Mouse (Mus musculus): ENCODE measurements at regions not wholly inside any gene's neighbourhood (a gene's known extent, or its start where the extent isn't known, plus 50 kb on each side); places are given as distances from the start of the nearest gene placed in this dataset.

- Histone ChIP-seq H3K4me3 (ENCODE audit: inconsistent target) (no peak overlapping the region), H3K36me3 (ENCODE audit: inconsistent target) (peaks cover 25% of the 10 kb centered on the region), H3K27ac (no peak overlapping the region), H3K79me2 (ENCODE audit: inconsistent target) (no peaks in the 10 kb centered on the region)
- 100% methylated on average over 3 of the region's 3 CpGs for WGBS (ENCODE audit: missing documents)
Observed at GRCm38 (mm10) chr11:43370025-43370424, 56.0 kb downstream of the Pttg1 start.

- H3K36me3 ChIP-seq (ENCODE audit: inconsistent target) = peaks cover 8% of the 10 kb centered on the region
- no peak overlapping the region for H3K4me3 ChIP-seq (ENCODE audit: inconsistent target)
- 21% methylated on average over 1 of the region's 1 CpGs for WGBS (ENCODE audit: missing documents)
- no peak overlapping the region for H3K27ac ChIP-seq
- no peaks in the 10 kb centered on the region for H3K79me2 ChIP-seq (ENCODE audit: inconsistent target)
Observed at GRCm38 (mm10) chr11:43368346-43368745, 57.7 kb downstream of the Pttg1 start.

- H3K36me3 ChIP-seq (ENCODE audit: inconsistent target) = no peaks in the 10 kb centered on the region
- 34% methylated on average over 13 of the region's 13 CpGs for WGBS (ENCODE audit: missing documents)
- H3K79me2 ChIP-seq (ENCODE audit: inconsistent target) = no peaks in the 10 kb centered on the region
- no peak overlapping the region for H3K27ac ChIP-seq
- no peak overlapping the region for H3K4me3 ChIP-seq (ENCODE audit: inconsistent target)
Observed at GRCm38 (mm10) chr11:43361858-43362257, 64.2 kb downstream of the Pttg1 start.

GRCm38 (mm10) chr11:43358390-43359291, 67.4 kb downstream of the Pttg1 start:
- H3K4me3 ChIP-seq (ENCODE audit: inconsistent target) = no peak overlapping the region

GRCm38 (mm10) chr11:43353602-43354001, 72.4 kb downstream of the Pttg1 start:
- Histone ChIP-seq H3K79me2 (ENCODE audit: inconsistent target) (no peaks in the 10 kb centered on the region), H3K4me3 (ENCODE audit: inconsistent target) (no peak overlapping the region), H3K27ac (peak overlapping the region; percentile 14; the same call in 1 of the 2 replicates), H3K36me3 (ENCODE audit: inconsistent target) (no peaks in the 10 kb centered on the region)
- 45% methylated on average over 4 of the region's 4 CpGs for WGBS (ENCODE audit: missing documents)

More at GRCm38 (mm10) chr11:43358390-43359291, 67.4 kb downstream of the Pttg1 start:
- no peak overlapping the region for H3K27ac ChIP-seq
- H3K79me2 ChIP-seq (ENCODE audit: inconsistent target) = no peaks in the 10 kb centered on the region
- no peaks in the 10 kb centered on the region for H3K36me3 ChIP-seq (ENCODE audit: inconsistent target)
- 31% methylated on average over 13 of the region's 13 CpGs for WGBS (ENCODE audit: missing documents)

GRCm38 (mm10) chr11:43353030-43353429, 73.0 kb downstream of the Pttg1 start:
- Histone ChIP-seq H3K79me2 (ENCODE audit: inconsistent target) (no peaks in the 10 kb centered on the region), H3K36me3 (ENCODE audit: inconsistent target) (no peaks in the 10 kb centered on the region), H3K4me3 (ENCODE audit: inconsistent target) (no peak overlapping the region), H3K27ac (peak overlapping the region; percentile 14; the same call in 1 of the 2 replicates)
- 27% methylated on average over 1 of the region's 1 CpGs for WGBS (ENCODE audit: missing documents)

- Histone ChIP-seq H3K27ac (no peak overlapping the region), H3K4me3 (ENCODE audit: inconsistent target) (no peak overlapping the region)
- WGBS (ENCODE audit: missing documents) = 54% methylated on average over 2 of the region's 2 CpGs
Observed at GRCm38 (mm10) chr11:43351818-43352217, 74.2 kb downstream of the Pttg1 start.

GRCm38 (mm10) chr11:43351348-43351747, 74.7 kb downstream of the Pttg1 start:
- 95% methylated on average over 2 of the region's 2 CpGs for WGBS (ENCODE audit: missing documents)
- Histone ChIP-seq H3K79me2 (ENCODE audit: inconsistent target) (no peaks in the 10 kb centered on the region), H3K36me3 (ENCODE audit: inconsistent target) (no peaks in the 10 kb centered on the region), H3K27ac (no peak overlapping the region), H3K4me3 (ENCODE audit: inconsistent target) (no peak overlapping the region)

More at GRCm38 (mm10) chr11:43351818-43352217, 74.2 kb downstream of the Pttg1 start:
- H3K36me3 ChIP-seq (ENCODE audit: inconsistent target) = no peaks in the 10 kb centered on the region
- no peaks in the 10 kb centered on the region for H3K79me2 ChIP-seq (ENCODE audit: inconsistent target)

- no peak overlapping the region for H3K4me3 ChIP-seq (ENCODE audit: inconsistent target)
- 97% methylated on average over 3 of the region's 3 CpGs for WGBS (ENCODE audit: missing documents)
Observed at GRCm38 (mm10) chr11:43350242-43350641, 75.8 kb downstream of the Pttg1 start.

GRCm38 (mm10) chr11:43349564-43349963, 76.5 kb downstream of the Pttg1 start:
- H3K79me2 ChIP-seq (ENCODE audit: inconsistent target) = no peaks in the 10 kb centered on the region
- 68% methylated on average over 6 of the region's 7 CpGs for WGBS (ENCODE audit: missing documents)
- no peak overlapping the region for H3K4me3 ChIP-seq (ENCODE audit: inconsistent target)
- H3K36me3 ChIP-seq (ENCODE audit: inconsistent target) = no peaks in the 10 kb centered on the region
- H3K27ac ChIP-seq = no peak overlapping the region

More at GRCm38 (mm10) chr11:43350242-43350641, 75.8 kb downstream of the Pttg1 start:
- Histone ChIP-seq H3K79me2 (ENCODE audit: inconsistent target) (no peaks in the 10 kb centered on the region), H3K36me3 (ENCODE audit: inconsistent target) (no peaks in the 10 kb centered on the region), H3K27ac (no peak overlapping the region)

GRCm38 (mm10) chr11:43348571-43348970, 77.5 kb downstream of the Pttg1 start:
- 9% methylated on average over 4 of the region's 4 CpGs for WGBS (ENCODE audit: missing documents)
- Histone ChIP-seq H3K27ac (no peak overlapping the region), H3K79me2 (ENCODE audit: inconsistent target) (no peaks in the 10 kb centered on the region), H3K36me3 (ENCODE audit: inconsistent target) (no peaks in the 10 kb centered on the region), H3K4me3 (ENCODE audit: inconsistent target) (no peak overlapping the region)

- Histone ChIP-seq H3K27ac (no peak overlapping the region), H3K79me2 (ENCODE audit: inconsistent target) (no peaks in the 10 kb centered on the region), H3K4me3 (ENCODE audit: inconsistent target) (no peak overlapping the region), H3K36me3 (ENCODE audit: inconsistent target) (no peaks in the 10 kb centered on the region)
- WGBS (ENCODE audit: missing documents) = 93% methylated on average over 9 of the region's 9 CpGs
Observed at GRCm38 (mm10) chr11:43346489-43346888, 79.6 kb downstream of the Pttg1 start.

GRCm38 (mm10) chr11:43344767-43345561, 81.1 kb downstream of the Pttg1 start:
- Histone ChIP-seq H3K27ac (no peak overlapping the region), H3K4me3 (ENCODE audit: inconsistent target) (no peak overlapping the region)
- 41% methylated on average over 14 of the region's 14 CpGs for whole genome bisulfite sequencing (ENCODE audit: missing documents)

GRCm38 (mm10) chr11:43343574-43343973, 82.5 kb downstream of the Pttg1 start:
- Histone ChIP-seq H3K79me2 (ENCODE audit: inconsistent target) (no peaks in the 10 kb centered on the region), H3K27ac (no peak overlapping the region), H3K4me3 (ENCODE audit: inconsistent target) (no peak overlapping the region), H3K36me3 (ENCODE audit: inconsistent target) (no peaks in the 10 kb centered on the region)
- WGBS (ENCODE audit: missing documents) = 88% methylated on average over 5 of the region's 5 CpGs

More at GRCm38 (mm10) chr11:43344767-43345561, 81.1 kb downstream of the Pttg1 start:
- Histone ChIP-seq H3K36me3 (ENCODE audit: inconsistent target) (no peaks in the 10 kb centered on the region), H3K79me2 (ENCODE audit: inconsistent target) (no peaks in the 10 kb centered on the region)
